In the genomic region with DNA sequence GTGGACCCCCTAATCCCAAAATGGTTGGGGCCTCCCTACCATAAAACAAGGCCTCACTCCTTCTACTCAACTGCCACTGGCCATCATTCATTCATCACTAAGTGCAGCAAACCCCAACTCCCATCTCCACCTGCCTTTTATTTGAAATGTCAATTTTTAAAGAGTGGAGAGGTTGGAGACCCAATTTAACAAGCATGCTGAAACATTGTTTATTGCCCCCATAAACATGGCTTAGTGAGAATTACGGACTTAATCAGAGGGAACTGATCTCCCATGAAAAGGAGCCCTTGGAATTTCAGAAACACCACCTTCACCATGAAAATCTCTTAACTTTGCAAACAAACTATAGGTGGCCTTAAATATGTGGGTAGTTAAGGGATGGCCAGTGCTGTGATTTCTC, we compare ENCODE assay signal across 21 mouse cellular contexts.
"Had no signal": no experiment of that assay in that cellular context is flagged by ENCODE, and none has a peak within 500 bp of the region (broad histone marks: within the 10 kb centered on the region; RNA-seq: fewer than 3 reads in every experiment).

No protein-coding gene starts in this region.

- ATAC-seq: liver, postnatal 0 days; lung, postnatal 0 days; midbrain, embryonic 13.5 days; midbrain, embryonic 15.5 days had no signal

- H3K4me3 ChIP-seq: lung, embryonic 15.5 days; megakaryocyte, embryonic 14.5 days; midbrain, embryonic 13.5 days; midbrain, embryonic 15.5 days; neural tube, embryonic 12.5 days; stomach, embryonic 15.5 days had no signal

- H3K9me3 ChIP-seq: lung, embryonic 15.5 days; megakaryocyte, embryonic 14.5 days; midbrain, embryonic 13.5 days; midbrain, embryonic 15.5 days; neural tube, embryonic 12.5 days; stomach, embryonic 15.5 days had no signal

- H3K9ac ChIP-seq: liver, postnatal 0 days; lung, embryonic 15.5 days; midbrain, embryonic 13.5 days; midbrain, embryonic 15.5 days; neural tube, embryonic 12.5 days; stomach, embryonic 15.5 days had no signal

- H3K4me1 ChIP-seq: stomach, embryonic 15.5 days had no signal

- H3K27ac ChIP-seq: lung, embryonic 15.5 days; macrophage; midbrain, embryonic 13.5 days; midbrain, embryonic 15.5 days; neural tube, embryonic 12.5 days; stomach, embryonic 15.5 days; stomach, postnatal 0 days had no signal

- H3K4me2 ChIP-seq: lung, embryonic 15.5 days; midbrain, embryonic 11.5 days; midbrain, embryonic 13.5 days; midbrain, embryonic 15.5 days; neural tube, embryonic 12.5 days; stomach, embryonic 15.5 days had no signal

- DNase-seq: liver, postnatal 0 days; lung, adult 2 months; lung, postnatal 14 days; lung, postnatal 36 days; right cerebral cortex, adult 18-20 months; right cerebral cortex, postnatal 25 days; right cerebral cortex, postnatal 4 days; spleen, adult 18-20 months; thymus, adult 2 months; thymus, postnatal 25 days; thymus, postnatal 4 days had no signal

- H3K27me3 ChIP-seq: lung, embryonic 15.5 days; megakaryocyte, embryonic 14.5 days; midbrain, embryonic 13.5 days; midbrain, embryonic 15.5 days; neural tube, embryonic 12.5 days; stomach, embryonic 15.5 days had no signal

- H3K36me3 ChIP-seq: lung, embryonic 15.5 days; midbrain, embryonic 13.5 days; midbrain, embryonic 15.5 days; neural tube, embryonic 12.5 days; stomach, embryonic 15.5 days had no signal
